Mouse (Mus musculus) megakaryocyte-erythroid progenitor cell, adult 5 weeks (primary cell): Measurements from ENCODE around the gene Amz1. TPM values are rescaled to one million over a fixed set of nuclear protein-coding genes. Genes with fewer than 3 reads are reported as not detected.

Experiments
- polyA plus RNA-seq: library from polyadenylated mRNA; stranded (reverse); fragments of >175 nt; gene quantifications from 2 replicates; pipeline ENCODE4 v1.2.3, GENCODE M21; 2012

Amz1 gene
- polyA plus RNA-seq = 2.6 and 3.5 TPM in 2 replicates

GRCm38 (mm10) chr5:140723822-140724221 is at the start of gene Amz1:
Amz1 (plus strand) TSS chr5:140724127.

GRCm38 (mm10) chr5:140702103-140702513 is 21.8 kb upstream of the Amz1 start, which contains the start of gene Iqce:
Iqce (minus strand) TSS chr5:140702378.

GRCm38 (mm10) chr5:140704378-140705251 is 19.3 kb upstream of the Amz1 start, which contains the start of gene Brat1:
Brat1 (plus strand) TSS chr5:140705011.

Other genes starting within 250 kb of the Amz1 start
- gene Chst12, start 218.6 kb upstream of the Amz1 start, polyA plus RNA-seq = 116 and 179 TPM in 2 replicates
- 0.24 TPM in 1 of 2 replicates, not detected in the other for gene Grifin, start 159.1 kb upstream of the Amz1 start, polyA plus RNA-seq
- 40.9 and 43.6 TPM in 2 replicates for gene Lfng, start 116.8 kb upstream of the Amz1 start, polyA plus RNA-seq
- 267 and 297 TPM in 2 replicates for gene Ttyh3, start 75.1 kb upstream of the Amz1 start, polyA plus RNA-seq
- gene Iqce, start 21.7 kb upstream of the Amz1 start, polyA plus RNA-seq = 12.0 and 17.6 TPM in 2 replicates
- gene Brat1, start 19.1 kb upstream of the Amz1 start, polyA plus RNA-seq = 21.2 and 24.1 TPM in 2 replicates
- gene Gna12, start 106.3 kb downstream of the Amz1 start, polyA plus RNA-seq = 89.6 and 92.3 TPM in 2 replicates